Mouse (Mus musculus) cerebellum, adult (tissue): ENCODE data around the gene Naa38.
A peak's percentile ranks its signal among the peaks of the same experiment; 100 is the strongest.

Source experiments
- ATAC-seq: cut with Nextera tagmentation; 2 replicates; pipeline ENCODE4 v1.9.2; 2017; ENCODE audit warnings: mild to moderate bottlenecking, moderate library complexity, mixed read lengths; ENCODE audit not compliant: insufficient number of reproducible peaks, low FRiP score, low TSS enrichment

The Naa38 gene

DNA sequence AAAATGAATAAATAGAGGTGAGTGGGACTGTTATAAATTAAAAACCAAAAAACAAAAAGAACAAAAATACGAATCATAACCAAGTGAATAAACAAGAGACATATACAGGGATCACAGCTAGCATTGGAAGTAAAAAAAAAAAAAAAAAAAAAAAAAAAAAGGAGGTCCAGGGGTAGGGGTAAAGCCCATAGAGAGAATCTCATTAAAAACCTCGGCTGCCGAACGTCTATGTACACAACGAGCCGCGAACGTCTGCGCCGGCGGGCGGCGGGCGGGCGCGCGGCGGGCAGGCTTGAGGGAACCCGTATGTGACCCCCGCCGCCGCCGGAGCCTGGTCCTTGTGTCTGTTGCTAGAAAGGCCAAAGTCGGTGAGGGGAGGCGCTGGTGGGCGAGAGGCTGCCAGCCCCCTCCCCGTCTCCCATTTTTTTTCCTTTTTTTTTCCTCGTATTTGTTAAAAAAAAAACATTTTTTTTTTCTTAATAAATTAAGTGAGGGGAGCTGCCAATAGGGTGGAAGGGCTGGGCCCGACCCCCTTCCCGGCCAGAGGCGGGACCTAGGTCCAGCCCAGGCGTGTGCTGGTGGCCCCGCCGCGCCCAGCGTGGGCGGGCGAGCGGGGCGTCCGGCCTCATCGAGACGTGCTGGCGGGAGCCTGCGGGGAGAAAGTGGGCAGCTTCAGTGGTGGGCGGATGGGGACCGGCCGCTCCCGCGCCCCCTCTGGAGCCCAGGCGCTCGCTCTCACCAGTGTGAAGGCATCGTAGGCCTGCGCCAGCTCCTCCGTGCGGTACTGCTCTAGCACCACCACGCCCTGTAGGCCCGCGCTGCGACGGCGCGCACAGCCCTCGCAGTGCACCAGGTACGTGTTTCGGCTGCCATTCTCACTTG, 4.2 kb downstream of the Naa38 start:
- ATAC-seq = no peak

GRCm38 (mm10) chr11:69400083-69400850, 5.0 kb downstream of the Naa38 start:
- no peak for ATAC-seq

- peak; percentile 63 for ATAC-seq
Observed at GRCm38 (mm10) chr11:69401210-69401637, 5.9 kb downstream of the Naa38 start.

DNA sequence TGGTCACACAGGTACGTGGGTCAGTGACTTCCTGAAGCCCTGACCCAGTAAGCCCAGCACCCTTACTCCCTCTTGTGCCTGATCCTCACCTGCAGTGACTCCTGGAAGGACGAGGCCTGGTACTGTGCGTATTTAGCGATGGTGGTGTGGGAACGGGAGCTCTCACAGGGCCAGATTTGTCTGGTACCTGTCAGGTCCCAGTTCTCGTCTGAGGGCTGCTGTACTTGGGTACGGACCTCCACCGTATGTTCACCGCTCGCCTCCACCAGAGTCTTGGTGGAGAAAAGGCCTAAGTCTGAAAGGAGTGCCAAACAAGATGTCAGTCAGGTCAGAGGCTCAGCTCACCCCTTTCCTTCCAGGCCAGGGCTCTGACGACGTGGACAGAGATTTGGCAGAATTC, 6.7 kb downstream of the Naa38 start:
- ATAC-seq = no peak

GRCm38 (mm10) chr11:69403691-69404594, 8.7 kb downstream of the Naa38 start:
- ATAC-seq = no peak

- ATAC-seq = no peak
Observed at GRCm38 (mm10) chr11:69404595-69405396, 9.5 kb downstream of the Naa38 start.

DNA sequence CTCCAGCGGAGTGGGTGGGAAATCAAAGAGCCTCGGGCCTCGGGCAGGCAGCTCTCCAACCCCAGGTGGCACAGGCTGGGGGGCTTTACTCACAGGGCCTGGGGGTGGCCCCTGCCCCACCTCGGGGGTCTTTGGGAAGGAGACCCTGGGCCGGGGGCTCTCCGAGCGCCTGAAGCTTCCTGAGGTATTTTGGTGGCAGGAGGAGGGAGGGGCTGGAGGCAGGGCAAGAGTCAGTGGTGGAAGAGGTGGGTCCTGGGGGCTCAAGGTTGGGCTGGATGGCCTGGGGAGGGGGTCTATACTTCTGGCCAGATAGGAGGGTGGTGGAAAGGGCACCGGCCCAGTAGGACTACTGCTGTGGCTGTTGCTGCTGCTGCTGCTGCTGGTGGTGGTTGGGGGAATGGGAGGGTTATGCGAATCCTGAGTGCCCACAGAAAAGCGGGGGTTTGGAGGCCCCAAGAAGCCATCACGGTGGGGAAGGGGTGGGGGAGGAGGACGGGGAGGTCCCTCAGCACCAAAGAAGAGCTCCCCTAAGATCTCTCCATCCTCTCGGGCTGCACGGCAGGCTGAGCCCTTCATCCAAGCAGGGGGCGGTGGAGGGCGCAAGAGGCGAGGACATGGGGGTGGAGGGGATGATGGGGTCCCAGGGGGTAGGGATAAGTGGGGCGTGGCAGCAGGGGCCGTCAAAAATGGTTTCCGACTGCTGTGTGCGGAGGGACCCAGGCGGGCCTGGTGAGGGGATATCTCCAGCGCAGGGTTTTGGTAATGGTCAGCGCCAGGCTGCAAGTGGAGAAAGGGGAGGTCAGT, 10.3 kb downstream of the Naa38 start:
- ATAC-seq = no peak

GRCm38 (mm10) chr11:69406282-69406681, 11.0 kb downstream of the Naa38 start:
- ATAC-seq = no peak

- no peak for ATAC-seq
Observed at GRCm38 (mm10) chr11:69406867-69407723, 11.8 kb downstream of the Naa38 start.

DNA sequence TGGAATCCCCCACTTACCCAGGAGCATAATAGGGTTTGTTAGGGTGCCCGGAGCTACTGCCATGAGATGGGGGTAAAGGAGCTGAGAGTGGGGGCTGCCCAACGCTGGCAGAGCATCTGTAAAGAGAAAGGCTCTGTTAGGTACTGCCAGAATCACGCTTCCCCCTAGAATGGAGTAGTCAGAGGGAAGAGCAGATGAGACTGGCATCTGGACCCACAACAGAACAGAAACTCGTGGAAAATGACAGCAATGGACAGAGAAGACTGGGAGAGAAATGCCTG, 12.4 kb downstream of the Naa38 start:
- ATAC-seq = no peak

DNA sequence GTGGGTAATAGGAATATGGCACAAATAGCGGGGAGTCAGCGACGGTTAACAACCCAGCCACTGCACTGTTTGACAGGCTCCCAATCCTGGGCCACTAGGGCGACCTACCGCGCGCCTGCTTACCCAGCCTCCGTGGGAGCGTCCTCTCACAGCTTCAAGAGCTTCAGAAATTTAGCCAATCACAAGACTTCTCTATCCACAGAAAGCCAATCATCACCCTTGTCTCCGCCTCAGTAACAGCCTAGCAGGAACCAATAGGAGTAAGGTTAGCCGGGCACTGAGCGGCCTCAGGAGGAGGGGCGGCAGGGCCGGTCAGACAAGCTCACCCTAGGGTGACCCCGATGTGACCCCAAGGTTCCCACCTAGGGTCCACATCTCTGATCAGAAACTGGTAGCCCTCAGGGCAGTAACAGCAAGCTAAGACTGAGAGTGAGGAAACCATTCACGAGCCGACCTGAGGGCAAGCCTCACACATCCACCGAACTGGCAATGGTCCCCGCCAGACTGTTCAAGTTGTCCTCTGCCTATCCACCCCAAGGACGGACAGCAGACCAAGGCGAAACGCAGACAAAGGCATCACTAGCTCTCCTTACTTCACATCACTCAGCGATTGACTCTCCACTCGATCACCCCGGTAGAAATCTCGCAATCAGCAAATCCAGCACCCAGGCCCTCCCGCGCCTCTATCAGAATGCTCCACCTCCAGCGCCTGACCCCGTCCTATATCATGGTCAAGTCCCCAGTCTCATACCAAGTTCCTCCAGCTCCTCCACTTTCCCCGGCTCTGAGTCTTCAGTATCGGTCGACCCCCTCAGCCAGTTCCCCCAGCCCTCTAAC, 13.5 kb downstream of the Naa38 start:
- ATAC-seq = peak; percentile 77

DNA sequence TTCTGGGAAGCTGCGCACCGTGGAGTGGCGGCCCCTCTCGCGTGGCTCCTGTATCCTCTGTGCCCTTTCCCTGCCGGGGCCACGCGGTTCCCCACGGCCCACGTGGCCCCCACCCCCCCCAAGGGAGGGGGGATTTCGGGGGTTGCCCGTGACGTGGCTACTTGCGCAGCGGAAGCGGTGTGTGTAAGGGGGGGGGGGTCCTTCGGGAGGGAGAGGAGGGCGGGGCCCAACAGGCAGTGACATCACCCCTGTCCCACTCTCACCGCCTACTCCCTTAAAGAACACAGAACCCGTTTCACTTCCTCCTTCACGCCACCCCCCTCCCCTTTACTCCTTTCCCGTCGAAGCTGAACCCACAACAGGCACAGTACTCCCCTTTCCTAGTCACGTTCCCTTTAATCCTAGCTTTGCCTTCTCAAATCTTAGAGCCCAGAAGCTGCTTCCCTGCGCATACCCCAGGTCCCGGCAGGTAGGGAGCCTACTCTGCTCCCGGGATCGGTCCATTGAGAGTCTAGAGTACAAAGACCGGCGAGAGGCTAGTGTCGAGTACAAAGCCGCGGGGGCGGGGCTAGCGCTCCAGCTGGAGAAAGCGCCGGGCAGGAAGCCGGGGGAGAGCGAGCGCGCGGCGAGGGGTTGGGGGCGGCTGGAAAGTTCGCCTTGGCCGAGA, 14.2 kb downstream of the Naa38 start:
- ATAC-seq = no peak

- no peak for ATAC-seq
Observed at GRCm38 (mm10) chr11:69410045-69410309, 14.7 kb downstream of the Naa38 start.

- ATAC-seq = no peak
Observed at GRCm38 (mm10) chr11:69410310-69411072, 15.2 kb downstream of the Naa38 start.

DNA sequence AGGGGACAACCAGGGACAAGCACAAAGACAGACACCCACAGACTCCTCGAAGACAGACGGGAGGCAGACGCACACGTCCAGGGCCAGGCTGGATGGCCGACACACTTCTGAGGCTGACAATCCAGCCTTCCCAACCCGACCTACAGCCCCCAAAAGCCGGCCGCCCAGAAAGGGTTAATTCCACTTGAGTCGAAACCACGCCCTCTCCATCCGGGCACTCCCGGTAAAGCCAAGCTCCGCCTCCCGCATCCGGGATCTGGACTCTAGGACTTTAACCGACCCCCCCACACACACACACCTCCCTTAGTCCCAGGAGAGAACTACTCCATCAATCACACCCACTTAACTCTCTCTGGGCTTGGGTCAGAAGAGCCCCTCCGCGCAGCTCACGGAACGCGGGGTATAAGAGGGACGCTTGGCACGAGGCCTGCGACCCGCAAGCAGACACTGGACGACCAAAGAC, 15.8 kb downstream of the Naa38 start:
- 0 out of 2 replicates have a peak, but pooled peaks have one; percentile 3 for ATAC-seq

DNA sequence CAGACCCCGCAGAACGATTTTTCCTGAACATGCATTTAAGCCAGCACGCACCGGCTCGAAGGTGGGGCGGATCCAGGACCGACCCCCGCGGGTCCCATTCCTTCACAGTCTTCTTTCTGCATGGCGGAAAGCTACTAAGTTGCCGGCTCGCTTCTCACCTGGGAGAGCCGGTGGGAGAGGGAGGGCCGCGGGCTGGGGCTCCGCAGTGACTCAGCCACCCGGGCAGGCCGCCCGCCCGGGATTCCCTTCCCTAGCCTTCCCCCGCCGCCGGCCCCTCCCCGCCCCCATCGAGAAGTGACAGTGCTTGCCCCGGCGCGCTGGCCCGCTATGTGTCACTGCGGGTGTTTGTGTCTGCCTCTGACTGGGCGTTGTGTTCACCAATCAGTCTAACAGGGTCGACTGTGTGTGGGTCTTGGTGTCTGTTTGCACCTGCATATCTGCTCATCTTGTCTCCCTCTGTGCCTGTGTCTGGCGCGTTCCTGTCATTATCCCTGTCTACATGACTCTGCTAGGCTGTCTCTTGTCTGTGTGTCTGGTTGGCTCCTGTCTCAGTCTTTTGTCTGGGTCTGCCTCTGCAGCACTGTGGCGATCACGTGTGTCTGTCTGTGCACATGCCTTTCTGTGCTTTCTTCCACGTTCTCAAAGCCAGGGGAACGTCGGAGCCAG, 16.4 kb downstream of the Naa38 start:
- ATAC-seq = no peak
